ENCODE assay signal across 8 mouse cellular contexts in genomic region chr14:55121947-55122346, GRCm38 (mm10). TPM values are rescaled to one million over a fixed set of nuclear protein-coding genes. Genes with fewer than 3 reads are reported as not detected.
DNase-seq lines count a peak whose midpoint lies in the region; ATAC-seq and TF ChIP-seq lines count a peak whose summit lies in the region.

No protein-coding gene starts in this region.

- H3K27ac ChIP-seq in CH12.LX (ENCODE audit: insufficient read depth, low read depth) = no peak overlapping the region
- no peak overlapping the region for H3K27ac ChIP-seq in intestine, postnatal 0 days (ENCODE audit: low read depth, low read length)
- H3K27ac ChIP-seq in liver, embryonic 16.5 days (ENCODE audit: low read length) = no peak overlapping the region
- H3K27ac ChIP-seq in neural tube, embryonic 13.5 days (replicated peaks) = peak overlapping the region; percentile 87

- H3K9ac ChIP-seq in CH12.LX (ENCODE audit: insufficient read depth, low read depth) = no peak overlapping the region
- H3K9ac ChIP-seq in intestine, postnatal 0 days (ENCODE audit: low read depth, low read length) = no peak overlapping the region
- no peak overlapping the region for H3K9ac ChIP-seq in liver, embryonic 16.5 days (ENCODE audit: low read depth, low read length)
- H3K9ac ChIP-seq in neural tube, embryonic 13.5 days = 0 out of 2 replicates have a peak overlapping the region, but pooled peaks have one; percentile 52

- peak; percentile 90 for TF ChIP-seq RAD21 in CH12.LX (IDR thresholded peaks at IDR 0.05; ENCODE audit: low read depth, low read length)

- DNase-seq in CH12.LX (ENCODE audit: extremely low read depth) = peak; percentile 64
- DNase-seq in adrenal gland, adult 18-20 months (ENCODE audit: low spot score in 2 of 2) = peak; percentile 72 to 76
- DNase-seq in embryo, embryonic 9.5 days (ENCODE audit: extremely low spot score) = peak; percentile 79
- peak; percentile 95 for DNase-seq in heart, adult 11 months
- no peak for DNase-seq in c-Kit-positive CD71-positive TER-119-positive erythroid progenitor cells, embryonic 14.5 days (ENCODE audit: low spot score)

- TF ChIP-seq POLR2A in CH12.LX (IDR thresholded peaks at IDR 0.05; ENCODE audit: low read depth, low read length) = no peak

- no peaks in the 10 kb centered on the region for H3K36me3 ChIP-seq in CH12.LX (replicated peaks in 1 of 2; ENCODE audit: control insufficient read depth in 1 of 2, insufficient read depth in 1 of 2, low read length in 1 of 2)
- no peaks in the 10 kb centered on the region for H3K36me3 ChIP-seq in intestine, postnatal 0 days (ENCODE audit: control insufficient read depth, insufficient read depth)
- H3K36me3 ChIP-seq in liver, embryonic 16.5 days (ENCODE audit: control insufficient read depth, insufficient read depth) = no peaks in the 10 kb centered on the region
- H3K36me3 ChIP-seq in neural tube, embryonic 13.5 days = no peaks in the 10 kb centered on the region

- peak; percentile 85 for ATAC-seq in intestine, postnatal 0 days
- ATAC-seq in liver, embryonic 16.5 days (ENCODE audit: low read depth) = peak; percentile 32; the same call in 1 of the 2 replicates
- ATAC-seq in neural tube, embryonic 13.5 days (ENCODE audit: low read depth) = peak; percentile 85

- H3K9me3 ChIP-seq in CH12.LX (replicated peaks; ENCODE audit: low read length) = no peaks in the 10 kb centered on the region
- H3K9me3 ChIP-seq in intestine, postnatal 0 days (ENCODE audit: control insufficient read depth) = no peaks in the 10 kb centered on the region
- H3K9me3 ChIP-seq in liver, embryonic 16.5 days (replicated peaks; ENCODE audit: control insufficient read depth, low read length) = no peaks in the 10 kb centered on the region
- no peaks in the 10 kb centered on the region for H3K9me3 ChIP-seq in neural tube, embryonic 13.5 days

- dilution Hi-C loops in CH12.LX (cut with MboI; ENCODE audit: extremely low pct_ligation_motif_present, extremely low pct_unique_long_range_greater_than_20kb, low sequenced_read_pairs) = no loop called here

- no peak overlapping the region for H3K4me3 ChIP-seq in CH12.LX (replicated peaks in 1 of 3; ENCODE audit: low read depth in 2 of 3, low read length in 2 of 3, poor library complexity in 1 of 3)
- no peak overlapping the region for H3K4me3 ChIP-seq in intestine, postnatal 0 days (ENCODE audit: low read depth, low read length)
- no peak overlapping the region for H3K4me3 ChIP-seq in liver, embryonic 16.5 days (ENCODE audit: low read depth, low read length)
- H3K4me3 ChIP-seq in neural tube, embryonic 13.5 days = no peak overlapping the region; the same call in 1 of the 2 replicates

- H3K79me2 ChIP-seq in CH12.LX (replicated peaks; ENCODE audit: control insufficient read depth, extremely low read depth, insufficient read depth, poor library complexity, severe bottlenecking) = no peaks in the 10 kb centered on the region

- 7% methylated on average over 5 of the region's 5 CpGs for WGBS in intestine, postnatal 0 days
- 5% methylated on average over 5 of the region's 5 CpGs for WGBS in liver, embryonic 16.5 days (ENCODE audit: insufficient replicate concordance)
- 7% methylated on average over 5 of the region's 5 CpGs for WGBS in neural tube, embryonic 13.5 days

- in situ Hi-C loops in CH12.LX (cut with MboI; ENCODE audit: low pct_ligation_motif_present, low pct_unique_long_range_greater_than_20kb, low sequenced_read_pairs) = loop anchor here (5.0 kb wide), 2 partner anchors 50 to 315 kb away; no protein-coding TSS in a partner anchor

- H3K4me1 ChIP-seq in CH12.LX (ENCODE audit: control insufficient read depth in 1 of 2, insufficient read depth in 2 of 2) = peaks cover 0 to 2% of the 10 kb centered on the region in 2 experiments; a peak in 1 of 4 replicates
- H3K4me1 ChIP-seq in intestine, postnatal 0 days (replicated peaks; ENCODE audit: control insufficient read depth, insufficient read depth, low read length) = no peaks in the 10 kb centered on the region
- H3K4me1 ChIP-seq in liver, embryonic 16.5 days (ENCODE audit: control insufficient read depth, low read depth, low read length) = no peaks in the 10 kb centered on the region
- H3K4me1 ChIP-seq in neural tube, embryonic 13.5 days (replicated peaks) = peaks cover 16% of the 10 kb centered on the region

- TF ChIP-seq CTCF in CH12.LX (conservative IDR thresholded peaks at IDR 0.05 in 1 of 2, IDR thresholded peaks at IDR 0.05 in 1 of 2; ENCODE audit: low read depth in 2 of 2, low read length in 2 of 2) = peak; percentile 21 to 96; a peak in 2 of 4 replicates
- TF ChIP-seq CTCF in intestine, postnatal 0 days (IDR thresholded peaks at IDR 0.05; ENCODE audit: low read depth) = peak; percentile 92

- no peak overlapping the region for H3K4me2 ChIP-seq in CH12.LX (ENCODE audit: insufficient read depth, low read depth, poor library complexity, severe bottlenecking)
- H3K4me2 ChIP-seq in intestine, postnatal 0 days (replicated peaks; ENCODE audit: low read depth) = peak overlapping the region; percentile 37
- H3K4me2 ChIP-seq in liver, embryonic 16.5 days (ENCODE audit: low read depth, low read length) = 0 out of 2 replicates have a peak overlapping the region, but pooled peaks have one; percentile 3
- peak overlapping the region; percentile 39 for H3K4me2 ChIP-seq in neural tube, embryonic 13.5 days

- peaks cover 13% of the 10 kb centered on the region for H3K27me3 ChIP-seq in CH12.LX (replicated peaks)
- H3K27me3 ChIP-seq in intestine, postnatal 0 days (replicated peaks; ENCODE audit: control insufficient read depth, insufficient read depth, low read length) = peaks cover 5% of the 10 kb centered on the region; the same call in 1 of the 2 replicates
- peaks cover 8% of the 10 kb centered on the region for H3K27me3 ChIP-seq in liver, embryonic 16.5 days (ENCODE audit: control insufficient read depth, insufficient read depth, low read depth, low read length)
- H3K27me3 ChIP-seq in neural tube, embryonic 13.5 days = 0 out of 2 replicates have a peak, but pooled peaks cover 5% of the 10 kb centered on the region

- no peak for TF ChIP-seq EP300 in CH12.LX (IDR thresholded peaks at IDR 0.05; ENCODE audit: low read length)

TF ChIP-seq in CH12.LX, 34 proteins besides CTCF, POLR2A, EP300 and RAD21 (continues in another document):
- TF ChIP-seq HCFC1 (IDR thresholded peaks at IDR 0.05; ENCODE audit: low read depth, low read length) = no peak
- TF ChIP-seq IRF4 (IDR thresholded peaks at IDR 0.05; ENCODE audit: low read depth, low read length) = peak; percentile 66; the same call in 1 of the 2 replicates
- peak; percentile 94 for TF ChIP-seq SMC3 (IDR thresholded peaks at IDR 0.05; ENCODE audit: low read depth, low read length)
- TF ChIP-seq MYC (IDR thresholded peaks at IDR 0.05; ENCODE audit: low read depth, low read length) = 0 out of 2 replicates have a peak, but pooled peaks have one; percentile 31
- TF ChIP-seq MAZ (IDR thresholded peaks at IDR 0.05; ENCODE audit: low read depth, low read length) = no peak
- TF ChIP-seq SIN3A (IDR thresholded peaks at IDR 0.05; ENCODE audit: low read length) = 0 out of 2 replicates have a peak, but pooled peaks have one; percentile 26
- TF ChIP-seq ELF1 (IDR thresholded peaks at IDR 0.05; ENCODE audit: low read depth, low read length) = peak; percentile 40; the same call in 1 of the 2 replicates
- TF ChIP-seq PAX5 (IDR thresholded peaks at IDR 0.05; ENCODE audit: low read length) = no peak
- peak; percentile 46; the same call in 1 of the 2 replicates for TF ChIP-seq NELFE (IDR thresholded peaks at IDR 0.05; ENCODE audit: low read depth, low read length)
- TF ChIP-seq ZC3H11A (IDR thresholded peaks at IDR 0.05; ENCODE audit: low read depth, low read length) = peak; percentile 82
- no peak for TF ChIP-seq BHLHE40 (IDR thresholded peaks at IDR 0.05; ENCODE audit: low read depth, low read length)
- TF ChIP-seq TCF12 (IDR thresholded peaks at IDR 0.05; ENCODE audit: low read depth, low read length) = 0 out of 2 replicates have a peak, but pooled peaks have one; percentile 28
- TF ChIP-seq MAX (IDR thresholded peaks at IDR 0.05; ENCODE audit: low read length) = peak; percentile 31; the same call in 1 of the 2 replicates

RNA-seq across cellular contexts. Expression of gene Jph4, which starts 5.2 kb away (rescaled TPM):
- total RNA-seq in CH12.LX (2012; rRNA removed) (not detected in 2 replicates), CH12.LX (2014; rRNA removed) (not detected in 2 replicates)
- polyA plus RNA-seq in CH12.LX (2012; ENCODE audit: insufficient read length, low read depth) = not detected in 2 replicates
- total RNA-seq in adrenal gland, adult 18-20 months (2021) = 1 to 10 TPM; 3.0 TPM
- polyA plus RNA-seq in intestine, postnatal 0 days (2015; fragmentation: Nextera tagmentation; extraction: Ambion mirVana) = 0.90 and 0.93 TPM in 2 replicates
- not detected in 2 replicates for polyA plus RNA-seq in liver, embryonic 16.5 days (2015; fragmentation: Nextera tagmentation; extraction: Ambion mirVana)
- 21.1 and 21.4 TPM in 2 replicates for polyA plus RNA-seq in neural tube, embryonic 13.5 days (2015; fragmentation: Nextera tagmentation; extraction: Ambion mirVana)

RNA-seq across cellular contexts. Expression of gene Ap1g2, which starts 15.6 kb away (rescaled TPM):
- total RNA-seq in CH12.LX (2012; rRNA removed) (23.4 and 28.5 TPM in 2 replicates), CH12.LX (2014; rRNA removed) (16.2 and 18.3 TPM in 2 replicates)
- 59.1 and 64.8 TPM in 2 replicates for polyA plus RNA-seq in CH12.LX (2012; ENCODE audit: insufficient read length, low read depth)
- 10 to 100 TPM; 25.8 to 29.4 TPM for total RNA-seq in adrenal gland, adult 18-20 months (2021)
- 75.3 and 81.5 TPM in 2 replicates for polyA plus RNA-seq in intestine, postnatal 0 days (2015; fragmentation: Nextera tagmentation; extraction: Ambion mirVana)
- 16.9 and 19.8 TPM in 2 replicates for polyA plus RNA-seq in liver, embryonic 16.5 days (2015; fragmentation: Nextera tagmentation; extraction: Ambion mirVana)
- polyA plus RNA-seq in neural tube, embryonic 13.5 days (2015; fragmentation: Nextera tagmentation; extraction: Ambion mirVana) = 5.2 and 8.3 TPM in 2 replicates

RNA-seq across cellular contexts. Expression of gene Thtpa, which starts 27.4 kb away (rescaled TPM):
- total RNA-seq in CH12.LX (2012; rRNA removed) (3.7 and 4.0 TPM in 2 replicates), CH12.LX (2014; rRNA removed) (9.0 and 9.4 TPM in 2 replicates)
- polyA plus RNA-seq in CH12.LX (2012; ENCODE audit: insufficient read length, low read depth) = 5.5 and 6.7 TPM in 2 replicates
- 10 to 100 TPM; 10.9 to 12.0 TPM for total RNA-seq in adrenal gland, adult 18-20 months (2021)
- polyA plus RNA-seq in intestine, postnatal 0 days (2015; fragmentation: Nextera tagmentation; extraction: Ambion mirVana) = 7.5 and 8.8 TPM in 2 replicates
- polyA plus RNA-seq in liver, embryonic 16.5 days (2015; fragmentation: Nextera tagmentation; extraction: Ambion mirVana) = 5.1 and 5.3 TPM in 2 replicates
- polyA plus RNA-seq in neural tube, embryonic 13.5 days (2015; fragmentation: Nextera tagmentation; extraction: Ambion mirVana) = 29.4 and 29.8 TPM in 2 replicates

RNA-seq across cellular contexts. Expression of gene Zfhx2, which starts 29.8 kb away (rescaled TPM):
- total RNA-seq in CH12.LX (2012; rRNA removed) (0.34 and 0.59 TPM in 2 replicates), CH12.LX (2014; rRNA removed) (0.03 and 0.07 TPM in 2 replicates)
- polyA plus RNA-seq in CH12.LX (2012; ENCODE audit: insufficient read length, low read depth) = 0.29 and 0.30 TPM in 2 replicates
- 1 to 10 TPM; 6.1 to 7.4 TPM for total RNA-seq in adrenal gland, adult 18-20 months (2021)
- 0.87 and 1.1 TPM in 2 replicates for polyA plus RNA-seq in intestine, postnatal 0 days (2015; fragmentation: Nextera tagmentation; extraction: Ambion mirVana)
- polyA plus RNA-seq in liver, embryonic 16.5 days (2015; fragmentation: Nextera tagmentation; extraction: Ambion mirVana) = 0.84 and 1.1 TPM in 2 replicates
- polyA plus RNA-seq in neural tube, embryonic 13.5 days (2015; fragmentation: Nextera tagmentation; extraction: Ambion mirVana) = 30.4 and 33.6 TPM in 2 replicates

Comparison
In these comparisons a context has a peak if more than half of its experiments do, and no peak if none do; other contexts are left out.
1. ATAC-seq: peak in every context shown above with its lines; median percentile 85 in intestine, postnatal 0 days; 85 in neural tube, embryonic 13.5 days; 32 in liver, embryonic 16.5 days.
2. RNA of gene Jph4, which starts 5.2 kb away (polyA plus RNA-seq): 21.1 to 21.4 TPM in neural tube, embryonic 13.5 days; 0.90 to 0.93 TPM in intestine, postnatal 0 days, not detected in liver, embryonic 16.5 days and not detected in CH12.LX; every median in the first group is over 10 times any median in the second.